Mouse (Mus musculus) CH12.LX (cell line): ENCODE data around the gene Gm38119. TPM values are rescaled to one million over a fixed set of nuclear protein-coding genes. Genes with fewer than 3 reads are reported as not detected.
"Not testable (repeated sequence)": the region's sequence is repeated elsewhere in the genome, so short reads cannot be mapped to it uniquely, and the experiment has no call there.

Experiments
- DNase-seq: peaks from one replicate; pipeline ENCODE4 v3.0.0-alpha.2; 2013; ENCODE audit errors: extremely low read depth
- H3K27ac ChIP-seq: 2 replicates; pipeline ENCODE4 v1.5.1; 2012; ENCODE audit warnings: low read depth, mild to moderate bottlenecking, control low read depth, moderate library complexity; ENCODE audit not compliant: insufficient read depth
- H3K27me3 ChIP-seq: replicated peaks from 2 replicates; pipeline ENCODE3; 2012; ENCODE audit warnings: inconsistent platforms
- H3K36me3 ChIP-seq, 2 experiments: replicated peaks in 1 of 2; 2 replicates each; pipeline versions ENCODE3 to v1.6.1; 2012; ENCODE audit warnings: inconsistent platforms in 1 of 2, low read length in 1 of 2, mild to moderate bottlenecking in 1 of 2, mixed read lengths in 1 of 2, moderate library complexity in 1 of 2; ENCODE audit not compliant: control insufficient read depth in 1 of 2, insufficient read depth in 1 of 2
- H3K4me1 ChIP-seq, 2 experiments: 2 replicates each; pipeline ENCODE4 v1.6.1; 2012; ENCODE audit warnings: inconsistent platforms in 1 of 2, moderate library complexity in 1 of 2; ENCODE audit not compliant: insufficient read depth in 2 of 2, control insufficient read depth in 1 of 2
- H3K4me2 ChIP-seq: 2 replicates; pipeline ENCODE4 v1.6.1; 2012; ENCODE audit warnings: low read depth, mild to moderate bottlenecking, control low read depth; ENCODE audit not compliant: poor library complexity, insufficient read depth, severe bottlenecking
- H3K4me3 ChIP-seq, 3 experiments: fragments of 150-350 bp in 1 of 3; sonication (generic) in 1 of 3; replicated peaks in 1 of 3; 2 replicates each; pipeline versions ENCODE3 to v1.5.1; 2011 to 2012; ENCODE audit warnings: low read depth in 2 of 3, low read length in 2 of 3, mild to moderate bottlenecking in 2 of 3, moderate library complexity in 2 of 3, control low read depth in 1 of 3, improper control_type of control experiment in 1 of 3, inconsistent platforms in 1 of 3, mixed read lengths in 1 of 3; ENCODE audit not compliant: poor library complexity in 1 of 3
- H3K79me2 ChIP-seq: replicated peaks from 2 replicates; pipeline ENCODE4 v1.6.1; 2012; ENCODE audit warnings: mild to moderate bottlenecking, moderate library complexity; ENCODE audit not compliant: control insufficient read depth, poor library complexity, insufficient read depth, severe bottlenecking; ENCODE audit errors: extremely low read depth
- H3K9ac ChIP-seq: 2 replicates; pipeline ENCODE4 v1.6.1; 2012; ENCODE audit warnings: low read depth, mild to moderate bottlenecking, control low read depth, moderate library complexity; ENCODE audit not compliant: insufficient read depth
- H3K9me3 ChIP-seq: replicated peaks from 2 replicates; pipeline ENCODE3; 2012; ENCODE audit warnings: low read length, inconsistent platforms, mixed read lengths
- CHD1 ChIP-seq: IDR thresholded peaks from 2 replicates; pipeline ENCODE4 v1.6.1; 2012; ENCODE audit warnings: low read depth, low read length, improper control_type of control experiment, inconsistent platforms
- CHD2 ChIP-seq: IDR thresholded peaks from 2 replicates; pipeline ENCODE4 v1.6.1; 2011; ENCODE audit warnings: low read length, improper control_type of control experiment
- ELF1 ChIP-seq: IDR thresholded peaks from 2 replicates; pipeline ENCODE4 v1.6.1; 2014; ENCODE audit warnings: low read depth, mild to moderate bottlenecking, inconsistent platforms, low read length, improper control_type of control experiment
- GABPA ChIP-seq: IDR thresholded peaks from 2 replicates; pipeline ENCODE4 v1.6.1; 2012; ENCODE audit warnings: low read depth, low read length, improper control_type of control experiment, inconsistent platforms; ENCODE audit not compliant: insufficient replicate concordance
- HCFC1 ChIP-seq: IDR thresholded peaks from 2 replicates; pipeline ENCODE4 v1.6.1; 2012; ENCODE audit warnings: low read depth, mild to moderate bottlenecking, inconsistent platforms, low read length, improper control_type of control experiment
- IRF4 ChIP-seq: IDR thresholded peaks from 2 replicates; pipeline ENCODE4 v1.6.1; 2014; ENCODE audit warnings: low read depth, mild to moderate bottlenecking, inconsistent platforms, low read length, improper control_type of control experiment
- JUND ChIP-seq: conservative IDR thresholded peaks from 2 replicates; pipeline ENCODE4 v1.6.1; 2011; ENCODE audit warnings: low read depth, low read length, improper control_type of control experiment
- KAT2A ChIP-seq: IDR thresholded peaks from 2 replicates; pipeline ENCODE4 v1.6.1; 2012; ENCODE audit warnings: low read length, improper control_type of control experiment, inconsistent platforms; ENCODE audit not compliant: insufficient replicate concordance
- MAZ ChIP-seq: IDR thresholded peaks from 2 replicates; pipeline ENCODE4 v1.6.1; 2012; ENCODE audit warnings: low read depth, mild to moderate bottlenecking, inconsistent platforms, low read length, improper control_type of control experiment, moderate library complexity
- MEF2A ChIP-seq: IDR thresholded peaks from 2 replicates; pipeline ENCODE4 v1.6.1; 2014; ENCODE audit warnings: low read depth, mild to moderate bottlenecking, inconsistent platforms, low read length, improper control_type of control experiment, borderline replicate concordance
- NELFE ChIP-seq: IDR thresholded peaks from 2 replicates; pipeline ENCODE4 v1.6.1; 2011; ENCODE audit warnings: low read depth, low read length, improper control_type of control experiment
- NRF1 ChIP-seq: IDR thresholded peaks from 2 replicates; pipeline ENCODE4 v1.6.1; 2014; ENCODE audit warnings: low read depth, mild to moderate bottlenecking, inconsistent platforms, low read length, improper control_type of control experiment, moderate library complexity
- PAX5 ChIP-seq: IDR thresholded peaks from 2 replicates; pipeline ENCODE4 v1.6.1; 2012; ENCODE audit warnings: low read length, inconsistent platforms, mixed read lengths
- POLR2AphosphoS2 ChIP-seq: IDR thresholded peaks from 2 replicates; pipeline ENCODE4 v1.6.1; 2011; ENCODE audit warnings: low read depth, low read length, improper control_type of control experiment
- RAD21 ChIP-seq: IDR thresholded peaks from 2 replicates; pipeline ENCODE4 v1.6.1; 2011; ENCODE audit warnings: low read depth, mild to moderate bottlenecking, low read length, improper control_type of control experiment, moderate library complexity
- TCF12 ChIP-seq: IDR thresholded peaks from 2 replicates; pipeline ENCODE4 v1.6.1; 2014; ENCODE audit warnings: low read depth, mild to moderate bottlenecking, inconsistent platforms, low read length, improper control_type of control experiment
- USF2 ChIP-seq: conservative IDR thresholded peaks from 2 replicates; pipeline ENCODE4 v1.6.1; 2011; ENCODE audit warnings: low read depth, low read length, improper control_type of control experiment
- ZC3H11A ChIP-seq: IDR thresholded peaks from 2 replicates; pipeline ENCODE4 v1.6.1; 2012; ENCODE audit warnings: low read depth, mild to moderate bottlenecking, inconsistent platforms, low read length, improper control_type of control experiment
- ZMIZ1 ChIP-seq: IDR thresholded peaks from 2 replicates; pipeline ENCODE4 v1.6.1; 2012; ENCODE audit warnings: low read depth, mild to moderate bottlenecking, inconsistent platforms, low read length, improper control_type of control experiment
- dilution Hi-C: fragments of 300-500 bp; cut with MboI; formaldehyde crosslinking; loops from 2 replicates; pipeline ENCODE4 v1.14.3; 2020; ENCODE audit warnings: low sequenced_read_pairs; ENCODE audit not compliant: extremely low pct_unique_long_range_greater_than_20kb, extremely low pct_ligation_motif_present
- in situ Hi-C: fragments of 300-500 bp; cut with MboI; formaldehyde crosslinking; loops from 3 replicates; pipeline ENCODE4 v1.14.3; 2019; ENCODE audit warnings: low sequenced_read_pairs, low pct_ligation_motif_present, low pct_unique_long_range_greater_than_20kb, mixed read lengths
- polyA plus RNA-seq: library from polyadenylated mRNA; unstranded; fragments of >175 nt; gene quantifications from 2 replicates; pipeline ENCODE4 v1.2.1, GENCODE M21; 2012; ENCODE audit warnings: low read depth; ENCODE audit not compliant: insufficient read length
- total RNA-seq, 2 experiments: library from RNA; depleted of rRNA; stranded (reverse); fragments of 300-350 nt in 1 of 2; fragments of >200 nt in 1 of 2; gene quantifications; 2 replicates each; pipeline ENCODE4 v1.2.3; 2012 to 2014

Gene Gm38119
- total and polyA plus RNA-seq, 3 experiments, result not detected

DNA sequence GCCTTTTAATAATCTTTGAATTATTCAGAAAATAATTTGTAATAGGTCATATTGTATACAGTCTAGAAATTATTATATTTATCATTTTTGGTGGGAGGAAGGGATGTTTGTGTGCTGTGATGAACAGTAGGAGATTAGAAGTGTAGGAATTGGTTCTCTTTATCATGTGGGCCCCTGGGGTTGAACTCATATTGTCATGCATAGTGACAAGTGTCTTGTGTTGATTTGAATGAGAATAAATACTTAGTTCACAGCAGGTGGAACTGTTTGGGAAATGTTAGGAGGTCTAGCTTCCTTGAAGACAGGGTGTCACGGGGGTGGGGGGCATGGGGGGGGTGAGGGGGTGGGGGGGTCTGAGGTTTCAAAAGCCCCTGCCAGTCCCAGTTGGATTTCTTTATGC is 44.3 kb downstream of the Gm38119 start:
- TF ChIP-seq CHD2 (no peak), POLR2AphosphoS2 (no peak)
- dilution Hi-C loops, result no loop called here
- no peaks in the 10 kb centered on the region for H3K36me3 ChIP-seq
- no peak for DNase-seq
- H3K4me3 ChIP-seq, result no peak overlapping the region
- H3K9ac ChIP-seq, result no peak overlapping the region
- H3K4me1 ChIP-seq, result no peaks in the 10 kb centered on the region
- no peaks in the 10 kb centered on the region for H3K79me2 ChIP-seq
- in situ Hi-C loops, result no loop called here
- no peaks in the 10 kb centered on the region for H3K9me3 ChIP-seq
- H3K27me3 ChIP-seq, result no peaks in the 10 kb centered on the region
- H3K4me2 ChIP-seq, result no peak overlapping the region
- H3K27ac ChIP-seq, result no peak overlapping the region

DNA sequence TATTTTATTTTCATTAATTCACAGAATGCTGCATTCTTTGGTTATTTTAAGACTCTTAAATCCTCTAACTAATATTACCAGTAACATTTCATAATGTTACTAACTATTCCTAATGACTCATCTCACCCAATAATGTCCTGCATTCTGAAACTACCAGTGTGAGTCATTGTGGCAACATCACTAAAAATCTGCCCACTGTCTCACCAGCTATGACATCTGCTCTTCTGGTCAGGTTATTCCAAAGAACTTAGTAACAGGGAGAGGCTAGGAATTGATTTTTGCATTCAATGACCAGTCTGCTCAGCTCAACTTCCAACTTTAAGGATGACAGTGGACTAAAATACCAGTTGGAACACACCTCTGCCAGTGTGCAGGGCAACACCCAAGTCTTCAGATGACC is 47.2 kb downstream of the Gm38119 start:
- Histone ChIP-seq H3K9ac (no peak overlapping the region), H3K27ac (no peak overlapping the region), H3K79me2 (no peaks in the 10 kb centered on the region), H3K4me3 (no peak overlapping the region), H3K4me2 (no peak overlapping the region), H3K9me3 (no peaks in the 10 kb centered on the region), H3K4me1 (no peaks in the 10 kb centered on the region), H3K27me3 (no peaks in the 10 kb centered on the region), H3K36me3 (no peaks in the 10 kb centered on the region)
- TF ChIP-seq NRF1 (no peak), ELF1 (no peak), ZC3H11A (no peak), RAD21 (no peak), IRF4 (no peak), KAT2A (no peak), MEF2A (no peak), JUND (no peak), USF2 (no peak), GABPA (no peak), MAZ (no peak), TCF12 (no peak), CHD1 (no peak), HCFC1 (no peak), NELFE (no peak), ZMIZ1 (no peak), PAX5 (no peak)
- dilution Hi-C loops (no loop called here), in situ Hi-C loops (no loop called here)
- DNase-seq, result no peak

DNA sequence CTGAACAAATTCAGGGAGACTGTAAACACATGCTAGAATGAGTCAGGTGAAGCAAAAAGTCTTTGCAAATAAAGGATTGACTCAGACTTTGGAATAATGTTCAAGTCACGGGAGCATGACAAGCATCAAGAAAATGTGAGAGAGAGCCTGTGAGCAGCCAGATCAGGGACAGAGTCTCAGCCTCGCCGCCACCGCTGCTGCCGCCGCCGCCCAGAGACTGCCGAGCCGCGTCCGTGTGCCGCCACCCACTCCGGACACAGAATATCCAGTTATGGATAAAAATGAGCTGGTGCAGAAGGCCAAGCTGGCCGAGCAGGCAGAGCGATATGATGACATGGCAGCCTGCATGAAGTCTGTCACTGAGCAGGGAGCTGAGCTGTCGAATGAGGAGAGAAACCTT is 49.7 kb downstream of the Gm38119 start:
- H3K4me1 ChIP-seq, dilution Hi-C loops, H3K27me3 ChIP-seq, DNase-seq, in situ Hi-C loops, H3K4me3 ChIP-seq, H3K27ac ChIP-seq, H3K4me2 ChIP-seq, H3K9me3 ChIP-seq, H3K9ac ChIP-seq, H3K79me2 ChIP-seq, H3K36me3 ChIP-seq: not testable (repeated sequence)
